Mouse (Mus musculus) liver, embryonic 16.5 days (tissue): ENCODE measurements around the gene Tm4sf1. TPM values are rescaled to one million over a fixed set of nuclear protein-coding genes. Genes with fewer than 3 reads are reported as not detected.

Experiments
- ATAC-seq: fragments of 200-750 bp; cut with Nextera tagmentation; 2 replicates; pipeline ENCODE4 v1.8.0; 2017; ENCODE audit warnings: low read depth, mild to moderate bottlenecking, moderate number of reproducible peaks, moderate library complexity
- H3K27ac ChIP-seq: fragments of 300-500 bp; sonication (generic); 2 replicates; pipeline ENCODE4 v1.5.1; 2014; ENCODE audit warnings: mild to moderate bottlenecking, low read length
- H3K27me3 ChIP-seq: fragments of 300-500 bp; sonication (generic); 2 replicates; pipeline ENCODE4 v1.6.1; 2014; ENCODE audit warnings: low read depth, low read length, mixed read lengths; ENCODE audit not compliant: control insufficient read depth, insufficient read depth
- H3K36me3 ChIP-seq: fragments of 300-500 bp; sonication (generic); 2 replicates; pipeline ENCODE4 v1.6.1; 2014; ENCODE audit warnings: mild to moderate bottlenecking; ENCODE audit not compliant: control insufficient read depth, insufficient read depth
- H3K4me1 ChIP-seq: fragments of 300-500 bp; sonication (generic); 2 replicates; pipeline ENCODE4 v1.6.1; 2014; ENCODE audit warnings: low read depth, low read length, mixed read lengths; ENCODE audit not compliant: control insufficient read depth
- H3K4me2 ChIP-seq: fragments of 300-500 bp; sonication (generic); 2 replicates; pipeline ENCODE4 v1.6.1; 2014; ENCODE audit warnings: low read depth, low read length, mixed read lengths
- H3K4me3 ChIP-seq: fragments of 300-500 bp; sonication (generic); 2 replicates; pipeline ENCODE4 v1.5.1; 2014; ENCODE audit warnings: low read depth, mild to moderate bottlenecking, low read length
- H3K9ac ChIP-seq: fragments of 300-500 bp; sonication (generic); 2 replicates; pipeline ENCODE4 v1.6.1; 2014; ENCODE audit warnings: low read depth, low read length
- H3K9me3 ChIP-seq: fragments of 300-500 bp; sonication (generic); replicated peaks from 2 replicates; pipeline ENCODE4 v1.6.1; 2016; ENCODE audit warnings: low read length; ENCODE audit not compliant: control insufficient read depth
- WGBS: fragments of 180-500 bp; shearing (Covaris S2); extraction: QIAGEN DNeasy Blood & Tissue Kit; methylation state at CpG from one replicate; pipeline ENCODE4 v1.1.7; 2014; ENCODE audit not compliant: insufficient replicate concordance; 5-methylcytosine and 5-hydroxymethylcytosine counted together
- polyA plus RNA-seq: library from polyadenylated mRNA; unstranded; fragments of >200 nt; fragmentation: Nextera tagmentation; extraction: Ambion mirVana; gene quantifications from 2 replicates; pipeline ENCODE4 v1.2.1, GENCODE M21; 2015

The Tm4sf1 gene
- polyA plus RNA-seq, 1 experiment from 2014 or later = 13.2 TPM

DNA sequence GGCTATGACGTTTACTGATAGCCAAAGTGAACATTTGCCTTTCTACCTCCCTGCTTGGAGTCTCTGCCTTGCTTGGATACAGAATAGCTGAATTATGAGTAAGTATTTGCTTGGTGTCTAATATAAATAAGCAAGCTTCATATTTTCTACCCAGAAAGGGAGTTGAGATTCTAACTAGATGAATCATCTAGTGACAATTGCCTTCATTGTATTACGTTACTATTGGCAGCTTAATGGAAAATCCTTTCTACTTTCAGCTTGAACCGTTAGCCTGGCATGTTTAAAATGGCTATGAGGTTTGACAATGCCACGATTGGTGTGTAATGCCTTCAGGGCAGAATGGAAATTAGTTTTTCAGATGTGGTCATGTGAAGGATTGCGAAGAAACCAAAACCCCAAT is 2.7 kb upstream of the Tm4sf1 start:
- no peak for ATAC-seq
- Histone ChIP-seq H3K9ac (no peak overlapping the region), H3K27me3 (no peaks in the 10 kb centered on the region), H3K27ac (no peak overlapping the region), H3K4me1 (no peaks in the 10 kb centered on the region), H3K9me3 (no peaks in the 10 kb centered on the region), H3K36me3 (no peaks in the 10 kb centered on the region), H3K4me2 (no peak overlapping the region), H3K4me3 (no peak overlapping the region)
- WGBS = 55% methylated on average over 5 of the region's 5 CpGs

DNA sequence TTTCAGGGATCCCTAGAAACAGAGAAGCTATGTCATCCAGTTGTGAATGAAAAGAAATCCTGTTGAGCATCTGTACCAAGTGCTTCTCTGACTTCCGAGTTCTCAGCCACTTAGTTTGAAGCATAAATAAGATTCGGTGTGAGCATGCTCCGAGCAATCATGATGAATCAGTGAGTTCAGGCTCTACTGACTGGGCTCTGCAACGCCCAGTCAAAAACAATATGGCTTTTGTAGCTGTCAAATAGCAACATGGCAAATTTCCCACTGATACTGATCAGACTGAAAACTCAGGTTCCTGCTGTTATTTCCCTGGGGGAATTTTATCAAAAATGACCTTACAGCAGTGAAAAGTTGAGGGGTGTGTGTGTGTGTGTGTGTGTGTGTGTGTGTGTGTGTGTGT is 2.3 kb upstream of the Tm4sf1 start:
- Histone ChIP-seq H3K27me3 (no peaks in the 10 kb centered on the region), H3K4me1 (no peaks in the 10 kb centered on the region), H3K9ac (no peak overlapping the region), H3K4me3 (no peak overlapping the region), H3K9me3 (no peaks in the 10 kb centered on the region), H3K36me3 (no peaks in the 10 kb centered on the region), H3K27ac (no peak overlapping the region), H3K4me2 (no peak overlapping the region)
- ATAC-seq = no peak
- 62% methylated on average over 4 of the region's 4 CpGs for WGBS

DNA sequence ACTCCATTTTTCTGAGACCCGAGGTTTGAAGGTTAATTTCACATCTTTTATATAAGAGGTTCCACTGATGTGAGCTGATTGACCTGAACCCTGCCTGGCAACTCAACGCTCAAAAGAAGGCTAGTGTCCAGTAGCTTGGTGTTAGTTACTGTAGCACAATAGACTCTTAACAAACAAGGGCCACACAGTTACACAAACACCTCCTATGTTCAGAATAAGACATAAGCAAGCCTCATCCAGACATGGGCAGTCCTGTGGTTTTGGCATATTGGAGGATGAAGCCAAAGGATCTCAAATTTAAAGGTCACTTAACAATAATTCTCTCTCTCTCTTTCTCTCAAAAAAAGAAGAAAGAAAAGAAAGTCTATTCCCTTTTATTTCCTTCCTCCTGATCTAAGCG is 1.7 kb upstream of the Tm4sf1 start:
- no peak overlapping the region for H3K27ac ChIP-seq
- H3K9ac ChIP-seq = no peak overlapping the region
- H3K9me3 ChIP-seq = no peaks in the 10 kb centered on the region
- H3K36me3 ChIP-seq = no peaks in the 10 kb centered on the region
- no peaks in the 10 kb centered on the region for H3K4me1 ChIP-seq
- H3K27me3 ChIP-seq = no peaks in the 10 kb centered on the region
- H3K4me2 ChIP-seq = no peak overlapping the region
- 48% methylated on average over 3 of the region's 3 CpGs for WGBS
- no peak for ATAC-seq
- H3K4me3 ChIP-seq = no peak overlapping the region

DNA sequence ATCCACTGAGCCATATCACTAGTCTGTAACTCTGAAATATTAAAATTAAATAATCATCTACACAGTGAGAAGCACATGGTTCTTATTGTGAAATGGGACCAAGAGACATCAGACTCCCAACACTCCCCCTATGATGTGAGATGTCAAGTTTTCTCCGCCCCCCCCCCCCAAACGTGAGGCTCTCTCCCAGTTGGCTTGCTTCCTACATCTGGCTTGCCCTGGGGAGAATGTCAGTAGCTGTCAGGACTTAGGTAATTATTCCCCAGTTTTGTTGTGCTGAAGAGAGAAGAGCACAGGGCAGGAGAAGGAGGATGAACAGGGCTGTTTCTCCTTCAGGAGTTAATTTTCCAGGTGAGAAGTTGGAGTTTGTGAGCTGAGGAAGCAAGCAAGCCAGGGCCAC is 1.1 kb upstream of the Tm4sf1 start:
- Histone ChIP-seq H3K27me3 (no peaks in the 10 kb centered on the region), H3K27ac (no peak overlapping the region), H3K9ac (no peak overlapping the region), H3K4me3 (no peak overlapping the region), H3K9me3 (no peaks in the 10 kb centered on the region), H3K4me1 (no peaks in the 10 kb centered on the region), H3K36me3 (no peaks in the 10 kb centered on the region), H3K4me2 (no peak overlapping the region)
- WGBS = 47% methylated on average over 2 of the region's 2 CpGs
- ATAC-seq = no peak

DNA sequence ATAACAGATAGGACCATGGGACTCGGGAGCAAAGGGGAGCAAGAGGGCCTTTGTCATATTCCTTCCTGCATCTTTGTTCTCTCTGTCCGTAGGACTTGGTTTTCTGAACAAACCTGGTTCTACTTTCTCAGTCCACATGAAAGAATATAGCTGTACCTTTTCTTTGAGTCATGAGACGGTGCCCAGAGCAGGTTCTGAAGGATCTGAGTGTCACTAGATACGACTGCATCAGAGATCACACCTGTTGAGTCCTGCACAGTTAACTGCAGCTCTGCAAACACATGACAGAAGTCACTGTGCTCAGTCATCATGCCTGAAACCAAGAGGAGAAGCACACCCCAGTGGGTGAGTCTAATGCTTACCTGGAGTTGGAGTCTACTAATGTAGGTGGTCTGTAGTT is 422 bp downstream of the Tm4sf1 start:
- Histone ChIP-seq H3K4me2 (no peak overlapping the region), H3K9me3 (no peaks in the 10 kb centered on the region), H3K27me3 (no peaks in the 10 kb centered on the region), H3K4me3 (no peak overlapping the region), H3K9ac (no peak overlapping the region), H3K4me1 (no peaks in the 10 kb centered on the region), H3K36me3 (no peaks in the 10 kb centered on the region), H3K27ac (no peak overlapping the region)
- WGBS = 40% methylated on average over 4 of the region's 4 CpGs
- ATAC-seq = no peak

DNA sequence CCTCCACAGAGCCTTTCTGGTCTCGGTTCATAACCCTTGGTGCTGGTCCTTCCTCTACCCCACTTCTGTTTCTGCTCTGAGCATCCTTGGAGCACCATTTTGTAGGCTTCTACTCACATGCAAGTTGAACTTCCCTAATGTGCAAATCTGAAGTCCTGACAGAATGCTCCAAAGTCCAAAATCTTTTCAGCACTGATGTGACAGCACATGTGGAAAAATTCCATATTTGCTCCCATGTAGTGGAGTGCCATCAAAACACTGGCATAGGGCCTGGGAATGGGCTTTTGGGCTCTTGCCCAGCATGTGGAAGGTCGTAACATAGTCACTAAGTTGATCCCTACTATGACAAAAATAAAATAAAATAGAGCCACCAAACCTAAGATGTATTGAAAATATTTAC is 3.8 kb downstream of the Tm4sf1 start:
- WGBS = 62% methylated on average over 2 of the region's 2 CpGs
- no peak overlapping the region for H3K4me2 ChIP-seq
- H3K36me3 ChIP-seq = no peaks in the 10 kb centered on the region
- H3K9ac ChIP-seq = no peak overlapping the region
- H3K9me3 ChIP-seq = no peaks in the 10 kb centered on the region
- no peaks in the 10 kb centered on the region for H3K27me3 ChIP-seq
- no peak overlapping the region for H3K4me3 ChIP-seq
- no peak for ATAC-seq
- H3K4me1 ChIP-seq = no peaks in the 10 kb centered on the region
- no peak overlapping the region for H3K27ac ChIP-seq

DNA sequence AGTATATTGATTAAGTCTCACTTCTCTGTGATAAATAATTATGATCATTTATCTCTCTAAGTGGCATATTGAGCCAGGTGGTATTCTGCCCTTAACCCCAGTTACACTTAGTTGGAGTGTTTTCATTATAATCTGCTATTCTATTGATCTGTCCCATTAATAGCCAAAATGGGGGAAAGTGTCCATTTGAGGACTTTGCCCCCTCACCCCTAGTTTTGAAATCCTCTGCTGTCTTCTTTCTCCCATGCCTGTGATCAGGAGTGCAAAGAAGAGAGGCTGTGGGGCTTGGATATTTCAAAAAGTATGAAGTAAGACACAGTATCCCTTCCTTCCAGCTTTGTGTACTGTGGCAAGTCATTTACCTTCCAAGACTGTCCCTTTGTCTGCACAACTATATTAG is 5.2 kb downstream of the Tm4sf1 start:
- Histone ChIP-seq H3K27me3 (no peaks in the 10 kb centered on the region), H3K4me2 (no peak overlapping the region), H3K9me3 (no peaks in the 10 kb centered on the region), H3K27ac (no peak overlapping the region), H3K36me3 (no peaks in the 10 kb centered on the region), H3K4me3 (no peak overlapping the region), H3K9ac (no peak overlapping the region), H3K4me1 (no peaks in the 10 kb centered on the region)
- no peak for ATAC-seq

DNA sequence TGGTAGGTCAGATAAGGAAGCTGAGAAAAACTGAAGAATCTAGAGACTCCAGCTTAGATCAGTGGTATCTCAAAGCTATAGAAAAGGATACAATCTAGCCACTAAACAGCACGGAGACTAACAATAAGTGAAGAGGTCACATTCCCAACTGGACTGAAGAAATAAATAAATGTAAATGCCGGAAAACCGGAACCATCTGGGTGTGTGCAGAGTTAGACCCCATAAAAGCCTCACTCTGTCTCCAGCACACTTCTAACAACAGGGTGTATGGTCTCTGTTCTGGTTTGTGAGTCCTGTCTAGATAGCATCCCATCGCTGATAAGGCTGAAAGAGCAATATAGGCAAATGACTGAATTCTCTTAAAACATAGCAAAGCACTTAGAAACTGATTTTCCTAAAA is 6.2 kb downstream of the Tm4sf1 start:
- Histone ChIP-seq H3K36me3 (no peaks in the 10 kb centered on the region), H3K9ac (no peak overlapping the region), H3K4me3 (no peak overlapping the region), H3K9me3 (no peaks in the 10 kb centered on the region), H3K27me3 (no peaks in the 10 kb centered on the region), H3K27ac (no peak overlapping the region), H3K4me2 (no peak overlapping the region), H3K4me1 (no peaks in the 10 kb centered on the region)
- no peak for ATAC-seq
- WGBS = 66% methylated on average over 4 of the region's 4 CpGs

DNA sequence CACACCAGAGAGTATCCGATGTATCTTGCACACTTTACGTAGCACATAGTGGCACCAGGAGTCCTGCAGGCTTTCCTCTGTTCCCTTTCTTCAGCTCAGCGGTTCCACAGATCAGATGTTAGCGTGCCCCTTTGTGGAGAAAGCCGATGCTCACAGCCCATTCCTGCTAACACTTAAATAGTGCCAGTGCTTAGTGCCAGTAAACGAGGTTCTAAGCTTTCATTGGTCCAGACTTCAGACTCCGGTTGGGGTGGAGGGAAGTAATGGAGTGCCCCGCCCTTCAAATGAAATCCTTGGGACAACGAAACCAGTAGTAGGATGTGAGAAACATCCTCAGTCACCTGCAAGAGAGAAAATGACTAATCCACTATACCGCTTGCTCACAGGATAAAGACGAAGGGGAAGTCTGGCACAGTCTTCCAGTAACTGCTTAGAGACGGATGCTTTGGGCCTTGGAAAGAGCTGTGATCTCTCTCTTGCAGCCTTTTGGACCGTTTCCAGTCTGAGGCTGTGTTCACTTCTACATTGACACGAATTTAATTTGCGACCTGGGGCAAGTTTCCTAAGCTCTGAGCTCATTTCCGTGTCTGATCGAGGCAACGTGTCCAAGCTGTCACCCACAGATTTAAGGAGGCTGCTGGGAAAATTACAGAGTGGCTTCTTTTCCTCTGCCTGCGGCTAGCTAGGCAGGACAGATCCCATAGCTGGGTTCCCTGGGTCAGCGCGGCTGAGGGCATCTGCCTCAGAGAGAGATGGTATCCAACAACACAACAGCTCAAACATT is 6.9 kb downstream of the Tm4sf1 start:
- H3K4me3 ChIP-seq = no peak overlapping the region
- H3K4me2 ChIP-seq = no peak overlapping the region
- no peaks in the 10 kb centered on the region for H3K27me3 ChIP-seq
- WGBS = 48% methylated on average over 21 of the region's 21 CpGs
- H3K9me3 ChIP-seq = no peaks in the 10 kb centered on the region
- no peak overlapping the region for H3K9ac ChIP-seq
- H3K4me1 ChIP-seq = no peaks in the 10 kb centered on the region
- ATAC-seq = no peak
- H3K27ac ChIP-seq = no peak overlapping the region
- H3K36me3 ChIP-seq = no peaks in the 10 kb centered on the region
